Mouse (Mus musculus) spleen, adult 2 months (tissue): ENCODE results near the gene Smpd1.

Source experiments
- CTCF ChIP-seq: fragments of 200-500 bp; IDR thresholded peaks from 2 replicates; pipeline ENCODE4 v1.5.1; 2011; ENCODE audit warnings: mild to moderate bottlenecking, inconsistent platforms; ENCODE audit not compliant: insufficient read depth, insufficient read length, insufficient replicate concordance; ENCODE audit errors: extremely low read depth
- POLR2A ChIP-seq: fragments of 200-500 bp; IDR thresholded peaks from 2 replicates; pipeline ENCODE4 v1.6.1; 2011; ENCODE audit warnings: low read depth, low read length, inconsistent platforms

GRCm38 (mm10) chr7:105549035-105549434 lies 5.1 kb upstream of the Smpd1 start:
- TF ChIP-seq CTCF (no peak), POLR2A (no peak)
